Mouse (Mus musculus): Measurements from ENCODE around the gene Lrrc1. TPM values are rescaled to one million over a fixed set of nuclear protein-coding genes. Genes with fewer than 3 reads are reported as not detected.

The Lrrc1 gene
- polyA plus RNA-seq, 1 experiment from 2014 or later, result 5.8 TPM

GRCm38 (mm10) chr9:77437131-77437530, 107.5 kb downstream of the Lrrc1 start:
- Histone ChIP-seq H3K4me2 (no peak overlapping the region), H3K9ac (ENCODE audit: low read depth, low read length) (no peak overlapping the region), H3K4me1 (replicated peaks; ENCODE audit: control insufficient read depth, insufficient read depth, low read length) (peaks cover 8% of the 10 kb centered on the region; the same call in 1 of the 2 replicates), H3K27ac (ENCODE audit: low read depth, low read length) (no peak overlapping the region), H3K9me3 (ENCODE audit: control insufficient read depth, low read length) (no peaks in the 10 kb centered on the region), H3K27me3 (replicated peaks; ENCODE audit: control insufficient read depth, insufficient read depth, low read length) (no peaks in the 10 kb centered on the region), H3K4me3 (ENCODE audit: low read depth, low read length) (no peak overlapping the region), H3K36me3 (ENCODE audit: control insufficient read depth, insufficient read depth, low read length) (no peaks in the 10 kb centered on the region)
- no peak for ATAC-seq (replicated peaks; ENCODE audit: low FRiP score)
- 92% methylated on average over 6 of the region's 6 CpGs for WGBS
- no peak for DNase-seq (ENCODE audit: low spot score)

GRCm38 (mm10) chr9:77434965-77435364, 109.7 kb downstream of the Lrrc1 start:
- whole genome bisulfite sequencing, result 41% methylated on average over 12 of the region's 12 CpGs
- Histone ChIP-seq H3K4me1 (replicated peaks; ENCODE audit: control insufficient read depth, insufficient read depth, low read length) (peaks cover 10% of the 10 kb centered on the region), H3K36me3 (ENCODE audit: control insufficient read depth, insufficient read depth, low read length) (no peaks in the 10 kb centered on the region; the same call in 1 of the 2 replicates), H3K4me2 (peak overlapping the region; percentile 47), H3K27ac (ENCODE audit: low read depth, low read length) (peak overlapping the region; percentile 82), H3K9ac (ENCODE audit: low read depth, low read length) (peak overlapping the region; percentile 64), H3K4me3 (ENCODE audit: low read depth, low read length) (peak overlapping the region; percentile 26; the same call in 1 of the 2 replicates), H3K9me3 (ENCODE audit: control insufficient read depth, low read length) (no peaks in the 10 kb centered on the region), H3K27me3 (replicated peaks; ENCODE audit: control insufficient read depth, insufficient read depth, low read length) (no peaks in the 10 kb centered on the region)
- ATAC-seq (replicated peaks; ENCODE audit: low FRiP score), result peak; percentile 96
- no peak for DNase-seq (ENCODE audit: low spot score)

GRCm38 (mm10) chr9:77433476-77433875, 111.2 kb downstream of the Lrrc1 start:
- no peak overlapping the region for H3K9ac ChIP-seq (ENCODE audit: low read depth, low read length)
- no peaks in the 10 kb centered on the region for H3K9me3 ChIP-seq (ENCODE audit: control insufficient read depth, low read length)
- ATAC-seq (replicated peaks; ENCODE audit: low FRiP score) (no peak), DNase-seq (ENCODE audit: low spot score) (no peak)
- no peak overlapping the region for H3K4me2 ChIP-seq
- peaks cover 12% of the 10 kb centered on the region for H3K4me1 ChIP-seq (replicated peaks; ENCODE audit: control insufficient read depth, insufficient read depth, low read length)
- 91% methylated on average over 4 of the region's 4 CpGs for WGBS
- no peak overlapping the region for H3K4me3 ChIP-seq (ENCODE audit: low read depth, low read length)
- H3K36me3 ChIP-seq (ENCODE audit: control insufficient read depth, insufficient read depth, low read length), result no peaks in the 10 kb centered on the region; the same call in 1 of the 2 replicates
- no peaks in the 10 kb centered on the region for H3K27me3 ChIP-seq (replicated peaks; ENCODE audit: control insufficient read depth, insufficient read depth, low read length)
- no peak overlapping the region for H3K27ac ChIP-seq (ENCODE audit: low read depth, low read length)

GRCm38 (mm10) chr9:77432030-77432429, 112.6 kb downstream of the Lrrc1 start:
- no peaks in the 10 kb centered on the region for H3K27me3 ChIP-seq (replicated peaks; ENCODE audit: control insufficient read depth, insufficient read depth, low read length)
- H3K9me3 ChIP-seq (ENCODE audit: control insufficient read depth, low read length), result no peaks in the 10 kb centered on the region
- no peak overlapping the region for H3K27ac ChIP-seq (ENCODE audit: low read depth, low read length)
- peaks cover 20% of the 10 kb centered on the region for H3K4me1 ChIP-seq (replicated peaks; ENCODE audit: control insufficient read depth, insufficient read depth, low read length)
- WGBS, result 90% methylated on average over 17 of the region's 17 CpGs
- no peak overlapping the region for H3K9ac ChIP-seq (ENCODE audit: low read depth, low read length)
- DNase-seq (ENCODE audit: low spot score) (no peak), ATAC-seq (replicated peaks; ENCODE audit: low FRiP score) (no peak)
- H3K4me2 ChIP-seq, result no peak overlapping the region
- no peaks in the 10 kb centered on the region; the same call in 1 of the 2 replicates for H3K36me3 ChIP-seq (ENCODE audit: control insufficient read depth, insufficient read depth, low read length)
- no peak overlapping the region for H3K4me3 ChIP-seq (ENCODE audit: low read depth, low read length)

- no peaks in the 10 kb centered on the region; the same call in 1 of the 2 replicates for H3K36me3 ChIP-seq (ENCODE audit: control insufficient read depth, insufficient read depth, low read length)
- no peak for DNase-seq (ENCODE audit: low spot score)
- H3K27me3 ChIP-seq (replicated peaks; ENCODE audit: control insufficient read depth, insufficient read depth, low read length), result no peaks in the 10 kb centered on the region
- H3K9ac ChIP-seq (ENCODE audit: low read depth, low read length), result no peak overlapping the region
- no peak for ATAC-seq (replicated peaks; ENCODE audit: low FRiP score)
- H3K4me1 ChIP-seq (replicated peaks; ENCODE audit: control insufficient read depth, insufficient read depth, low read length), result peaks cover 20% of the 10 kb centered on the region
- no peaks in the 10 kb centered on the region for H3K9me3 ChIP-seq (ENCODE audit: control insufficient read depth, low read length)
- 75% methylated on average over 9 of the region's 9 CpGs for WGBS
- no peak overlapping the region for H3K4me3 ChIP-seq (ENCODE audit: low read depth, low read length)
- H3K4me2 ChIP-seq, result no peak overlapping the region
- H3K27ac ChIP-seq (ENCODE audit: low read depth, low read length), result no peak overlapping the region
Observed at GRCm38 (mm10) chr9:77430413-77431087, 114.1 kb downstream of the Lrrc1 start.

- DNase-seq (ENCODE audit: low spot score) (no peak), ATAC-seq (replicated peaks; ENCODE audit: low FRiP score) (no peak)
- no peak overlapping the region for H3K27ac ChIP-seq (ENCODE audit: low read depth, low read length)
- H3K4me2 ChIP-seq, result no peak overlapping the region
- 39% methylated on average over 11 of the region's 11 CpGs for WGBS
- no peak overlapping the region for H3K9ac ChIP-seq (ENCODE audit: low read depth, low read length)
- no peaks in the 10 kb centered on the region for H3K27me3 ChIP-seq (replicated peaks; ENCODE audit: control insufficient read depth, insufficient read depth, low read length)
- peaks cover 12% of the 10 kb centered on the region for H3K4me1 ChIP-seq (replicated peaks; ENCODE audit: control insufficient read depth, insufficient read depth, low read length)
- H3K36me3 ChIP-seq (ENCODE audit: control insufficient read depth, insufficient read depth, low read length), result no peaks in the 10 kb centered on the region; the same call in 1 of the 2 replicates
- no peak overlapping the region for H3K4me3 ChIP-seq (ENCODE audit: low read depth, low read length)
- no peaks in the 10 kb centered on the region for H3K9me3 ChIP-seq (ENCODE audit: control insufficient read depth, low read length)
Observed at GRCm38 (mm10) chr9:77429230-77430015, 115.2 kb downstream of the Lrrc1 start.

- Histone ChIP-seq H3K4me2 (no peak overlapping the region), H3K36me3 (ENCODE audit: control insufficient read depth, insufficient read depth, low read length) (no peaks in the 10 kb centered on the region; the same call in 1 of the 2 replicates), H3K9me3 (ENCODE audit: control insufficient read depth, low read length) (no peaks in the 10 kb centered on the region), H3K4me3 (ENCODE audit: low read depth, low read length) (no peak overlapping the region), H3K27ac (ENCODE audit: low read depth, low read length) (no peak overlapping the region), H3K27me3 (replicated peaks; ENCODE audit: control insufficient read depth, insufficient read depth, low read length) (no peaks in the 10 kb centered on the region), H3K4me1 (replicated peaks; ENCODE audit: control insufficient read depth, insufficient read depth, low read length) (peaks cover 12% of the 10 kb centered on the region), H3K9ac (ENCODE audit: low read depth, low read length) (no peak overlapping the region)
- ATAC-seq (replicated peaks; ENCODE audit: low FRiP score), result no peak
- DNase-seq (ENCODE audit: low spot score), result no peak
- 85% methylated on average over 8 of the region's 8 CpGs for WGBS
Observed at GRCm38 (mm10) chr9:77428748-77429140, 115.9 kb downstream of the Lrrc1 start.

GRCm38 (mm10) chr9:77428115-77428747, 116.4 kb downstream of the Lrrc1 start:
- Histone ChIP-seq H3K9me3 (ENCODE audit: control insufficient read depth, low read length) (no peaks in the 10 kb centered on the region), H3K9ac (ENCODE audit: low read depth, low read length) (no peak overlapping the region), H3K4me3 (ENCODE audit: low read depth, low read length) (no peak overlapping the region), H3K27me3 (replicated peaks; ENCODE audit: control insufficient read depth, insufficient read depth, low read length) (no peaks in the 10 kb centered on the region), H3K27ac (ENCODE audit: low read depth, low read length) (peak overlapping the region; percentile 42; the same call in 1 of the 2 replicates), H3K4me2 (peak overlapping the region; percentile 28), H3K36me3 (ENCODE audit: control insufficient read depth, insufficient read depth, low read length) (no peaks in the 10 kb centered on the region; the same call in 1 of the 2 replicates), H3K4me1 (replicated peaks; ENCODE audit: control insufficient read depth, insufficient read depth, low read length) (peaks cover 12% of the 10 kb centered on the region)
- DNase-seq (ENCODE audit: low spot score) (no peak), ATAC-seq (replicated peaks; ENCODE audit: low FRiP score) (no peak; the same call in 1 of the 2 replicates)
- 18% methylated on average over 14 of the region's 14 CpGs for WGBS

Measured in liver, embryonic 11.5 days (tissue).